Mouse (Mus musculus) testis, adult 2 months (tissue): ENCODE measurements around the gene Fam193b. TPM values are rescaled to one million over a fixed set of nuclear protein-coding genes. Genes with fewer than 3 reads are reported as not detected.
A peak's percentile ranks its signal among the peaks of the same experiment; 100 is the strongest.

ENCODE experiments used
- H3K27ac ChIP-seq: fragments of 200-500 bp; 2 replicates; pipeline ENCODE4 v1.5.1; 2012; ENCODE audit warnings: low read depth, low read length; ENCODE audit not compliant: control insufficient read depth, insufficient read depth
- H3K27me3 ChIP-seq: fragments of 200-500 bp; 2 replicates; pipeline ENCODE4 v1.6.1; 2012; ENCODE audit warnings: mild to moderate bottlenecking, low read length, moderate library complexity; ENCODE audit not compliant: control insufficient read depth, insufficient read depth
- H3K36me3 ChIP-seq: fragments of 200-500 bp; 2 replicates; pipeline ENCODE4 v1.6.1; 2012; ENCODE audit warnings: mild to moderate bottlenecking, low read length; ENCODE audit not compliant: control insufficient read depth, insufficient read depth
- H3K4me1 ChIP-seq: fragments of 200-500 bp; 2 replicates; pipeline ENCODE4 v1.6.1; 2012; ENCODE audit warnings: low read length; ENCODE audit not compliant: control insufficient read depth, insufficient read depth
- H3K4me3 ChIP-seq: fragments of 200-500 bp; 2 replicates; pipeline ENCODE4 v1.5.1; 2012; ENCODE audit warnings: low read depth, mild to moderate bottlenecking, low read length, moderate library complexity, mixed read lengths; ENCODE audit not compliant: control insufficient read depth
- CTCF ChIP-seq: fragments of 200-500 bp; IDR thresholded peaks from 2 replicates; pipeline ENCODE4 v1.5.1; 2012; ENCODE audit warnings: low read depth, mild to moderate bottlenecking, inconsistent platforms, low read length, moderate library complexity; ENCODE audit not compliant: control insufficient read depth, insufficient read depth, insufficient replicate concordance
- POLR2A ChIP-seq: fragments of 200-500 bp; IDR thresholded peaks from 2 replicates; pipeline ENCODE4 v1.6.1; 2012; ENCODE audit warnings: low read depth, mild to moderate bottlenecking, inconsistent platforms, low read length, moderate library complexity; ENCODE audit not compliant: control insufficient read depth
- polyA plus RNA-seq: library from polyadenylated mRNA; depleted of rRNA; stranded (reverse); fragments of >200 nt; gene quantifications from 2 replicates; pipeline ENCODE4 v1.2.3, GENCODE M21; 2012

Gene Fam193b
- polyA plus RNA-seq, 1 experiment: 28.8 TPM

DNA sequence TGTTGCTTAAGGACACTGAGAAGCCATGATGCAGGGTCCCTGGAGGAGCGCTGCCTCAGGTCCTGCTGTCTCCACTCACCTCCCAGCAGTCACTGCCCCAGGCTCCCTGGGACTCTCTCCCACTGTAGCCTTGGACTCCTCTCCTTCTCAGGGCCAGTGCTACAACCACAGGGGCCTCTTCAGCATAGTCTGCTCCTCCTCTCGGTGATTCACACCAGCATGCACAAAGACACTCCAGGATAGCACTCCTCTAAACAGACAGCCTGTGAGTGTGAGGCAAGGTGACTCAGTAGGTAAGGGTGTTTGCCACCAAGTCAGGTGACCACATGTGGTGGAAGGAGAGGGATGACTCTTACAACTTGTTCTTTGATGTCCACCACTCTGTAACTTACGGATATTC is 33.7 kb upstream of the Fam193b start:
- H3K27me3 ChIP-seq: no peaks in the 10 kb centered on the region
- peaks cover 4% of the 10 kb centered on the region for H3K4me1 ChIP-seq
- TF ChIP-seq POLR2A (no peak), CTCF (no peak)
- H3K27ac ChIP-seq: no peak overlapping the region
- no peaks in the 10 kb centered on the region; the same call in 1 of the 2 replicates for H3K36me3 ChIP-seq
- no peak overlapping the region for H3K4me3 ChIP-seq

DNA sequence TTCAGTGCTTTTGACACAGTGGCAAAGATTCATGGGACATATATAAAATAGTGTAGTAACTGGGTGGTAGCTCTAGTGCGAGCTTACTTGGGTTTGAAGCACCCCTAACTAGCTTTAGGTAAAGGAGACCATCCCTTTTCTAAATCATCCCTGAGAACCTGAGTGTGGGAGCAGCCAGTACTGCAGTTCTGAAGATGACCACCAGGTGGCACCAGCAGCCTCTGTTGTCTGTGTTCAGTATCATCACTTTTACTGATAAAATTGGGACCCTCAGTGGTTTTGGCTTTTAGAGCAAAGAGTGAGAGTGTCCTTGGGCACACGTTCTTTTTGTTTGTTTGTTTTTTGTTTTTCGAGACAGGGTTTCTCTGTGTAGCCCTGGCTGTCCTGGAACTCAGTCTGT is 30.7 kb upstream of the Fam193b start:
- TF ChIP-seq CTCF (peak; percentile 79; the same call in 1 of the 2 replicates), POLR2A (no peak)
- H3K27me3 ChIP-seq: no peaks in the 10 kb centered on the region
- H3K4me3 ChIP-seq: no peak overlapping the region
- H3K4me1 ChIP-seq: peaks cover 4% of the 10 kb centered on the region
- peaks cover 2% of the 10 kb centered on the region; the same call in 1 of the 2 replicates for H3K36me3 ChIP-seq
- H3K27ac ChIP-seq: no peak overlapping the region

DNA sequence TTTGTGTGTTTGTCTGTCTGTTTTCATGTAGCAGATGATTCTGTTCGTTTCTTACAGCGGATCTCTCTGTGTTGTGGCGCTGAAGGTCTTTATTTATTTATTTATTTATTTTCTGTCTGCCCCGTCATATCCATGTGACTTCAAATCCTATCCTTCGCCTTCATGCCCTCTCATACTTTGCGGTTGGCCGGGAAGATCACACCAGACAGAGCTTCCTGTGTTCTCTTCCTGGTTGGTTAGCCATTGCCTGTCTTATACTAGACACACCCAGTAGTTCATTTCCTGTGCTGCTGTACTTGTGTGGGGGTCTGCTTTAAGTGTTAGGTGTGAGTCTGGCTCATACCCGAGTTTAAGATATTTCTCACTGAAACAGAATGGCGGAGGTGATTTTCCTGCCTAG is 29.7 kb upstream of the Fam193b start:
- no peak overlapping the region; the same call in 1 of the 2 replicates for H3K27ac ChIP-seq
- H3K4me3 ChIP-seq: peak overlapping the region; percentile 100; the same call in 1 of the 2 replicates
- TF ChIP-seq CTCF: no peak
- TF ChIP-seq POLR2A: no peak
- H3K27me3 ChIP-seq: no peaks in the 10 kb centered on the region
- peaks cover 2% of the 10 kb centered on the region; the same call in 1 of the 2 replicates for H3K36me3 ChIP-seq
- peaks cover 4% of the 10 kb centered on the region for H3K4me1 ChIP-seq

DNA sequence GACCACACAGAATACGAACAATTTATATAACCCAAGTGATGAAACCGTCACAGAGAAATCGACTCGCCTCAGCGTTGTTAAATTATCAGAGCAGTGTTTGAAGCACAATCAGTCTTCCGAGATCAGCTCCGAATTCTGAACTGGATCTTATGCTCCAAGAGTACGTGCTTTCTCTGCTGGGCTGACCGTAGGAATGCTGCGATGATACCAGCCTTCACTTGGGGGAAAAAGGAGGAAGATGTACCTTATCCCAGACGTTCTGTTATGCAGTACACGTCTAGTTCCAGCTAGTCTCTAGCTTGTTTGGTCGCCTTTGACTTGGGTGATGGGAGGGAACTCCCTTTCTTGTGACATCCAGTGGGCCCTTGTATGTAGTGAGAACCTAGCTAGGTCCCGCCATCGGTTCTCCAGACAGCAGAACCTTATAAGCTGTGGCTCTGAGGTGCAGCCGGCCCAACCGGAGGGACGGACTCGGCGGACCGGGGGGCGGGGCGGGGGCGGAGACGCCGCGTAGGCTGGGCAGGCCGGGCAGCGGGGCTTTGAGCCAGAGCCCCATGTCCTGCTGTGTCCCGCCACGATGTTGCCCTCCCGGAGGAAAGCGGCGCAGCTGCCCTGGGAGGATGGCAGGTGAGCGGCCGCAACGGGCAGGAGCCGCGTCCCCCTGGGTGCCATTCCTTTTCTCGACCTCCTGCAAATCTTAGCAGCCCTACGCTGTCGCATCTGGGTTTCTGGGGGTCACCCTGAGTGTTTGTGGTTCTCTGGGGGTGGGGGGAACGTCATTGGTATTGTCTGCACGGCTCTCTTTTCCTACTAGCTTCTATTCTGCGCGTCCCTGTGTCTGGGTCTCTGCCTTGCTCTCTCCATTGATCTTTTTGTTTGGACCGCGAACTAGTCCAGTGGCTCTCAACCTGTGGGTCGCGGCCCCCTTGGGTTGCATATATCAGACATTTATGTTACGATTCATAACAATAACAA is 28.9 kb upstream of the Fam193b start, which contains the start of gene B4galt7:
Gene B4galt7, plus strand, starts transcription at position 331 of the 975 bp plus-strand sequence.
- Histone ChIP-seq H3K36me3 (peaks cover 2% of the 10 kb centered on the region; the same call in 1 of the 2 replicates), H3K27ac (peak within 1 kb of the TSS; percentile 87), H3K4me1 (peaks cover 4% of the 10 kb centered on the region), H3K4me3 (peak within 1 kb of the TSS; percentile 100), H3K27me3 (no peaks in the 10 kb centered on the region)
- peak; percentile 55 for TF ChIP-seq POLR2A
- TF ChIP-seq CTCF: no peak

DNA sequence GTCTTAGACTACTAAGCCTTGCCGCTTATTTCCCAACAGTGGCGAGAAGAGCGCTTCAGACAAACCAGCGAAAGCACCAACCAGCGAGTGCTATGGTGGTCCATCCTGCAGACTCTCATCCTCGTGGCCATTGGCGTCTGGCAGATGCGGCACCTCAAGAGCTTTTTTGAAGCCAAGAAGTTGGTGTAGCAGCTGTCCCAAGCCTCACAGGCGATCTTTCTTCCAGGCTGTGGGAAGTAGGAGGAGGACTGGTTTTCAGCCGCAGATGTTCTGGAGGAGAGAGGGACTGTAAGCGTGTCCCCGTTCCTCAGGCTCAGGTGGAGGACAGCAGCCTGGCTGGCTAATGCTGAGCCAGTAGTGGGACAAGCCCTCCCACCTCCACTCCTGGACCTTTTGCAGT is 25.9 kb upstream of the Fam193b start:
- peaks cover 2% of the 10 kb centered on the region for H3K36me3 ChIP-seq
- TF ChIP-seq CTCF (no peak), POLR2A (no peak)
- peaks cover 4% of the 10 kb centered on the region for H3K4me1 ChIP-seq
- H3K4me3 ChIP-seq: no peak overlapping the region
- no peaks in the 10 kb centered on the region for H3K27me3 ChIP-seq
- H3K27ac ChIP-seq: no peak overlapping the region

GRCm38 (mm10) chr13:55595375-55595774 is 24.5 kb upstream of the Fam193b start:
- no peak for TF ChIP-seq POLR2A
- Histone ChIP-seq H3K4me3 (no peak overlapping the region), H3K36me3 (peaks cover 2% of the 10 kb centered on the region), H3K27ac (no peak overlapping the region), H3K4me1 (peaks cover 4% of the 10 kb centered on the region), H3K27me3 (no peaks in the 10 kb centered on the region)

DNA sequence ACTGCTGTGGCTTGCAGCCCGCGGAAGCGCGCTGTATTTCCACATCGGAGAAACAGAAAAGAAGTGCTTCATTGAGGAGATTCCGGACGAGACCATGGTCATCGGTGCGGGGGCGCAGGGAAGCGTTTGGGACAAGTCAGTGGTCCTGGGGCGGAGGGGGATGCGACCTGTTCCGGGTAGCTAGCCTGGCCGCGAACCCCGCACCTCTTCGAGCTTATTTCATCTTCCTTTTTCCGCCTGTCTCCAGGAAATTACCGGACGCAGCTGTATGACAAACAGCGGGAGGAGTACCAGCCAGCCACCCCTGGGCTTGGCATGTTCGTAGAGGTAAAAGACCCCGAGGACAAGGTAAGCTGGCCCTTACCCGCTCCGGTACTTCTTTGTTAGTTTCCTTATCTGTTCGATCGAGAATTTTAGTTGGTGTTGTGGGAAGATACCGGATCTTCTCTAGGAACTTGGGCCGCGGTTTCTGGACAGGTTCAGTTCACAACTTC is 22.4 kb upstream of the Fam193b start:
- Histone ChIP-seq H3K27me3 (no peaks in the 10 kb centered on the region), H3K4me3 (peak overlapping the region; percentile 90), H3K27ac (peak overlapping the region; percentile 57), H3K36me3 (peaks cover 2% of the 10 kb centered on the region), H3K4me1 (no peaks in the 10 kb centered on the region; the same call in none of the 2 replicates)
- TF ChIP-seq CTCF: no peak
- TF ChIP-seq POLR2A: no peak
